Mouse (Mus musculus): ENCODE data around the gene Ddx49. TPM values are rescaled to one million over a fixed set of nuclear protein-coding genes. Genes with fewer than 3 reads are reported as not detected.

Ddx49 gene
- polyA plus RNA-seq, 1 experiment from 2014 or later: 45.0 TPM

GRCm38 (mm10) chr8:70329124-70329834 is 27.0 kb upstream of the Ddx49 start, which contains the start of gene Gdf1:
TSS of gene Gdf1 (plus strand) at chr8:70329817.
- no peak for ATAC-seq (ENCODE audit: insufficient number of reproducible peaks, insufficient read depth, low FRiP score, low read depth)
- H3K4me1 ChIP-seq (ENCODE audit: control insufficient read depth, insufficient read depth, low read length): peaks cover 13% of the 10 kb centered on the region
- H3K36me3 ChIP-seq (ENCODE audit: control insufficient read depth, insufficient read depth, low read length): peaks cover 31% of the 10 kb centered on the region
- WGBS: 33% methylated on average over 14 of the region's 14 CpGs
- H3K9me3 ChIP-seq (ENCODE audit: control insufficient read depth, low read depth, low read length): no peaks in the 10 kb centered on the region
- H3K4me3 ChIP-seq (ENCODE audit: low read depth, low read length): peak within 1 kb of the TSS; percentile 8; the same call in 1 of the 2 replicates
- H3K4me2 ChIP-seq (replicated peaks; ENCODE audit: low read depth, low read length): peak within 1 kb of the TSS; percentile 32; the same call in 1 of the 2 replicates
- H3K27ac ChIP-seq (ENCODE audit: low read length): no peak within 1 kb of the TSS
- H3K27me3 ChIP-seq (ENCODE audit: control insufficient read depth, insufficient read depth, low read length): no peaks in the 10 kb centered on the region
- no peak within 1 kb of the TSS; the same call in none of the 2 replicates for H3K9ac ChIP-seq (replicated peaks; ENCODE audit: low read depth, low read length)

DNA sequence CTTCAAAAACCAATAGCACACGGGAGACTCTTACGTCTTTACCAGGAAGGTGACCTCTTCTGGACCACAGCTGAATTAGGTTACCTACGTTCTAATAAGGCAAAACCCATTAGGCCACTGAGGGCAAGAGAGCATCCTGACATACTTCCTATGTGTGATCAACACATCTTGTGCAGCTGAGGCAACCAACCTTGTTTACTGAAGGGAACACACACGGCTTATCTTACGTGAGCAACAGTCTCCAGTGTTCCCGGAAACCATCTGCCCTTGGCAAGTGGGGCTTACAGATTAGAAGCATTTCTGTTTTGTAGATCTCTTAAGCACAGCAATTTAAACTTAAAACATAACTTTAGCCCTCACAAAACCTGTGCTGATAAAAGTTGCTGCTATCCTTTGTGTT is 25.2 kb upstream of the Ddx49 start:
- H3K27me3 ChIP-seq (ENCODE audit: control insufficient read depth, insufficient read depth, low read length): no peaks in the 10 kb centered on the region
- H3K4me1 ChIP-seq (ENCODE audit: control insufficient read depth, insufficient read depth, low read length): peaks cover 13% of the 10 kb centered on the region
- no peak overlapping the region for H3K4me2 ChIP-seq (replicated peaks; ENCODE audit: low read depth, low read length)
- WGBS: 93% methylated on average over 6 of the region's 6 CpGs
- H3K4me3 ChIP-seq (ENCODE audit: low read depth, low read length): no peak overlapping the region
- peaks cover 14% of the 10 kb centered on the region; the same call in 1 of the 2 replicates for H3K36me3 ChIP-seq (ENCODE audit: control insufficient read depth, insufficient read depth, low read length)
- ATAC-seq (ENCODE audit: insufficient number of reproducible peaks, insufficient read depth, low FRiP score, low read depth): no peak
- no peak overlapping the region for H3K27ac ChIP-seq (ENCODE audit: low read length)
- H3K9me3 ChIP-seq (ENCODE audit: control insufficient read depth, low read depth, low read length): no peaks in the 10 kb centered on the region
- no peak overlapping the region for H3K9ac ChIP-seq (replicated peaks; ENCODE audit: low read depth, low read length)

DNA sequence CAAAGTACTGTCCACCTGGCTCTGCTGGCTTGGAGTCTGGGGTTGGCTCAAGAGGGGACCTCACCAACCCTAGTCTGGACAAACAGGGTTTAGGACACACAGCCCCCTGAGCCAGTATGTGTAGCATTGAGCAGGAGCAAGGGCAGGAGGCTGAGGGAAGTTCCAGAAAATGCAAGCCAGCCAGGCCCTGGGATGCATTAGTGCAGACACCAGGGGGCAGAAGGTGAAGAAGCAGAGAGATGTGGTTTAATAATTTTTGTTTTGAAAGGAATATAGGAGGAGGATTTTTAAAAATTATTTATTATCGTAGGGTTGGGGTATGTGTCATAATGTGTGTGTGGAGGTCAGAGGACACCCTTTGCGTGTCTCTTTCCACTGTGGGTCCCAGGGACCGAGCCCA is 21.4 kb upstream of the Ddx49 start:
- no peak overlapping the region for H3K9ac ChIP-seq (replicated peaks; ENCODE audit: low read depth, low read length)
- H3K36me3 ChIP-seq (ENCODE audit: control insufficient read depth, insufficient read depth, low read length): no peaks in the 10 kb centered on the region
- ATAC-seq (ENCODE audit: insufficient number of reproducible peaks, insufficient read depth, low FRiP score, low read depth): no peak
- H3K27ac ChIP-seq (ENCODE audit: low read length): no peak overlapping the region
- H3K4me3 ChIP-seq (ENCODE audit: low read depth, low read length): no peak overlapping the region
- H3K4me1 ChIP-seq (ENCODE audit: control insufficient read depth, insufficient read depth, low read length): no peaks in the 10 kb centered on the region
- no peak overlapping the region for H3K4me2 ChIP-seq (replicated peaks; ENCODE audit: low read depth, low read length)
- H3K27me3 ChIP-seq (ENCODE audit: control insufficient read depth, insufficient read depth, low read length): no peaks in the 10 kb centered on the region
- WGBS: 86% methylated on average over 3 of the region's 3 CpGs
- H3K9me3 ChIP-seq (ENCODE audit: control insufficient read depth, low read depth, low read length): no peaks in the 10 kb centered on the region

- H3K27me3 ChIP-seq (ENCODE audit: control insufficient read depth, insufficient read depth, low read length): no peaks in the 10 kb centered on the region
- WGBS: 91% methylated on average over 5 of the region's 5 CpGs
- no peak overlapping the region for H3K27ac ChIP-seq (ENCODE audit: low read length)
- H3K9ac ChIP-seq (replicated peaks; ENCODE audit: low read depth, low read length): no peak overlapping the region
- H3K4me1 ChIP-seq (ENCODE audit: control insufficient read depth, insufficient read depth, low read length): peaks cover 13% of the 10 kb centered on the region
- H3K36me3 ChIP-seq (ENCODE audit: control insufficient read depth, insufficient read depth, low read length): peaks cover 8% of the 10 kb centered on the region
- H3K9me3 ChIP-seq (ENCODE audit: control insufficient read depth, low read depth, low read length): no peaks in the 10 kb centered on the region
- no peak for ATAC-seq (ENCODE audit: insufficient number of reproducible peaks, insufficient read depth, low FRiP score, low read depth)
- H3K4me3 ChIP-seq (ENCODE audit: low read depth, low read length): no peak overlapping the region
- H3K4me2 ChIP-seq (replicated peaks; ENCODE audit: low read depth, low read length): no peak overlapping the region
These were observed 15.6 kb upstream of the Ddx49 start for GRCm38 (mm10) chr8:70317872-70318271.

GRCm38 (mm10) chr8:70316511-70317504 is 14.5 kb upstream of the Ddx49 start:
- H3K27me3 ChIP-seq (ENCODE audit: control insufficient read depth, insufficient read depth, low read length): no peaks in the 10 kb centered on the region
- peak overlapping the region; percentile 44; the same call in 1 of the 2 replicates for H3K27ac ChIP-seq (ENCODE audit: low read length)
- H3K4me1 ChIP-seq (ENCODE audit: control insufficient read depth, insufficient read depth, low read length): peaks cover 13% of the 10 kb centered on the region
- peak overlapping the region; percentile 45; the same call in 1 of the 2 replicates for H3K9ac ChIP-seq (replicated peaks; ENCODE audit: low read depth, low read length)
- peak overlapping the region; percentile 55 for H3K4me3 ChIP-seq (ENCODE audit: low read depth, low read length)
- H3K36me3 ChIP-seq (ENCODE audit: control insufficient read depth, insufficient read depth, low read length): peaks cover 16% of the 10 kb centered on the region
- H3K9me3 ChIP-seq (ENCODE audit: control insufficient read depth, low read depth, low read length): no peaks in the 10 kb centered on the region
- ATAC-seq (ENCODE audit: insufficient number of reproducible peaks, insufficient read depth, low FRiP score, low read depth): peak; percentile 51; the same call in 1 of the 2 replicates
- H3K4me2 ChIP-seq (replicated peaks; ENCODE audit: low read depth, low read length): peak overlapping the region; percentile 74
- WGBS: 12% methylated on average over 15 of the region's 15 CpGs

GRCm38 (mm10) chr8:70315624-70316510 is 13.6 kb upstream of the Ddx49 start, which contains the start of gene Cers1:
TSS of gene Cers1 (plus strand) at chr8:70315775.
- Histone ChIP-seq H3K4me2 (replicated peaks; ENCODE audit: low read depth, low read length) (peak within 1 kb of the TSS; percentile 74), H3K9me3 (ENCODE audit: control insufficient read depth, low read depth, low read length) (no peaks in the 10 kb centered on the region), H3K27ac (ENCODE audit: low read length) (peak within 1 kb of the TSS; percentile 69), H3K36me3 (ENCODE audit: control insufficient read depth, insufficient read depth, low read length) (peaks cover 25% of the 10 kb centered on the region), H3K4me3 (ENCODE audit: low read depth, low read length) (peak within 1 kb of the TSS; percentile 55), H3K9ac (replicated peaks; ENCODE audit: low read depth, low read length) (peak within 1 kb of the TSS; percentile 45; the same call in 1 of the 2 replicates), H3K27me3 (ENCODE audit: control insufficient read depth, insufficient read depth, low read length) (no peaks in the 10 kb centered on the region), H3K4me1 (ENCODE audit: control insufficient read depth, insufficient read depth, low read length) (peaks cover 13% of the 10 kb centered on the region)
- 2% methylated on average over 66 of the region's 66 CpGs for WGBS
- peak; percentile 67 for ATAC-seq (ENCODE audit: insufficient number of reproducible peaks, insufficient read depth, low FRiP score, low read depth)

DNA sequence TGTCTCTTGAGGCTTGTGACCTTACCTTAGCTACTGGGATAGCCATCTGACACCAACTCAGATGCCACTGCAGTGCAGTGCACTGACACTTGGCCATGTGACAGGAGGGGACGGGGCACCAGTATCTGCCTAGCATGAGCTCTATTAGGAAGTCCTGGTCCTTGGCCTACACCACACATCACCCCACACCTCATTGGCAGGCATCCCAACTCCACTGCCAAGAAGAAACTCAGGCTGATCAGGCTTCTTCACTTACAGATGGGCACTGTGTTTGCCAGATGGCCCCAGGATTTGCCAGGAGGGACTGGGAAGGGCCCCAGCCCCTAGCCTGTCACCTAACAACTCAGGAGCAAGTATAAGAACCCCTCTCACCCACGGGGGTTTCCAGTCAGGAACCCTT is 11.1 kb upstream of the Ddx49 start:
- Histone ChIP-seq H3K27ac (ENCODE audit: low read length) (no peak overlapping the region), H3K9ac (replicated peaks; ENCODE audit: low read depth, low read length) (no peak overlapping the region), H3K4me3 (ENCODE audit: low read depth, low read length) (no peak overlapping the region), H3K4me1 (ENCODE audit: control insufficient read depth, insufficient read depth, low read length) (peaks cover 13% of the 10 kb centered on the region), H3K9me3 (ENCODE audit: control insufficient read depth, low read depth, low read length) (no peaks in the 10 kb centered on the region), H3K4me2 (replicated peaks; ENCODE audit: low read depth, low read length) (no peak overlapping the region), H3K27me3 (ENCODE audit: control insufficient read depth, insufficient read depth, low read length) (no peaks in the 10 kb centered on the region), H3K36me3 (ENCODE audit: control insufficient read depth, insufficient read depth, low read length) (peaks cover 39% of the 10 kb centered on the region)
- no peak for ATAC-seq (ENCODE audit: insufficient number of reproducible peaks, insufficient read depth, low FRiP score, low read depth)
- 85% methylated on average over 2 of the region's 2 CpGs for WGBS

All from stomach, embryonic 14.5 days (tissue).